Mouse (Mus musculus): ENCODE measurements at regions not wholly inside any gene's neighbourhood (a gene's known extent, or its start where the extent isn't known, plus 50 kb on each side); places are given as distances from the start of the nearest gene placed in this dataset.

GRCm38 (mm10) chrX:11689989-11690405, 362.4 kb downstream of the H2al1j start:
- ChIA-PET POLR2A (interaction anchor here in 1 of 4 experiments (0.6 kb wide), 1 partner anchor 121 kb away, joined by 9 read pairs; no protein-coding TSS in a partner anchor), CTCF (no interaction called here)

- ChIA-PET CTCF (no interaction called here), POLR2A (interaction anchor here in 1 of 4 experiments (0.6 kb wide), 1 partner anchor 121 kb away, joined by 9 read pairs; no protein-coding TSS in a partner anchor)
These were observed 362.8 kb downstream of the H2al1j start for GRCm38 (mm10) chrX:11690446-11690845.

GRCm38 (mm10) chrX:11691019-11691418, 363.4 kb downstream of the H2al1j start:
- POLR2A ChIA-PET, result no interaction called here
- CTCF ChIA-PET, result interaction anchor here in 1 of 4 experiments (0.6 kb wide), 1 partner anchor 8 kb away, joined by 3 read pairs; no protein-coding TSS in a partner anchor

- ChIA-PET POLR2A (no interaction called here), CTCF (interaction anchor here in 3 of 4 experiments (0.6 to 0.7 kb wide), 3 partner anchors 20 to 848 kb away, joined by 4 to 7 read pairs (median 4); no protein-coding TSS in a partner anchor)
These were observed 368.9 kb downstream of the H2al1j start for GRCm38 (mm10) chrX:11696565-11696964.

DNA sequence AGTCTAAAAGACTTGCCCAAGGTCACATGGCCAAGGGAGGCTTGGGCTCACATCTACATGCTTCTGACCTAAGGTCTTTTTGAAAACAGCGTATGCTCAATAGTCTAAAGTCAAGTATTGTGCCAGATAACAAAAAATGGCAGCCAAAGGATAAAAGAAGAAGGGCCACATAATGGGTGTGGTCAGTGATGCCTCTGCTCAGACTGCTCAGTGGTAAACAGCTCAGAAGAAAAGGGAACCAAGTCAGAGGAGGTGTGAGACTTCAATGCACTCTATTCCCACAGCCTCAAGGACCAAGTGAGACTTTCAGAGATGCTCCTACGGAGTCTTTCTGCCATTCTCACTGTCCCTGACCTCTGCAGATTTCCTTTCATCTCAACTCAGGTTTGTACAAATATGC, 373.5 kb downstream of the H2al1j start:
- ChIA-PET POLR2A (no interaction called here), CTCF (no interaction called here)

- POLR2A ChIA-PET, result no interaction called here
- CTCF ChIA-PET, result no interaction called here
These were observed 378.4 kb downstream of the H2al1j start for GRCm38 (mm10) chrX:11705851-11706557.

- CTCF ChIA-PET, result no interaction called here
- POLR2A ChIA-PET, result no interaction called here
These were observed 379.7 kb downstream of the H2al1j start for GRCm38 (mm10) chrX:11707330-11707729.

DNA sequence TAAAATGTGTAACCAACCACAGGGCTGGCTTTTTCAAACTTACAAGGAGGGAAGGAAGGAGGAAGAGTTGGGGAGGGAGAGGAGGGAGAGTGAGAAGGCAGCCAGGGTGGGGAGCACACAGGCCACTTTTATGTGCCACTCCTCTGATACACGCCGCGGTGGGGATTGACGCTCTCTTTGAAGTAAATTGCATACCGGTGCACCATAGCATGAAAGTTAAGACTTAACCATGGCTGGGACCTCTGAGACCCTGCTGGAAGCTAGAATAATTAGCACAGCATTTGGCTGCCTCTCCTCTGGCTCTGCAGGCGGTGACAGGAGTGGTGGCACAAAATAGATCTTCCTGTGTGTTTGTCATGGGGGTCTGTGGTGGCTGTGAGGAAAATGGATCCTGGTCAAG, 380.7 kb downstream of the H2al1j start:
- ChIA-PET CTCF (no interaction called here), POLR2A (no interaction called here)

- ChIA-PET CTCF (no interaction called here), POLR2A (no interaction called here)
These were observed 381.7 kb downstream of the H2al1j start for GRCm38 (mm10) chrX:11709326-11709725.

DNA sequence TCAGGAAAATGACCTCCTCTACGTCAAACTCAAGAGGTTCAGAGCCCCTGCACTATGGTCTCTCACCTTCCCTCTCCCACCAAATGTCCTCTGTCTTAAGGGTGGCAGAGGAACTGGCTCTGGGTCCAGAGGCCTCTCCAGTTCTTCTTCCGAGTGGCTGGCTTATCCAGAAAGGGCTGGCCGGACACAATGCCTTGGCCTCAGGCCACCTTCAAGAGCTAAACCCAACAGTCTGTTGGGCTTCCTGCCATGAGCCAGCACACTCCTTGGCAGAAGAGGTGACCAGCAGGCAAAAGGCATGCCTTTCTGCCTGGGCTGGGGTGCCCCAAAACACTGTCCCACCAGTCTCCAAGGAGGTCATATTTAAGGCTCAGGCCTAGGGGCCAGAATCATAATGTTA, 385.8 kb downstream of the H2al1j start:
- POLR2A ChIA-PET, result interaction anchor here in 1 of 4 experiments (0.7 kb wide), 1 partner anchor 410 kb away, joined by 3 read pairs; no protein-coding TSS in a partner anchor
- CTCF ChIA-PET, result no interaction called here

- ChIA-PET CTCF (interaction anchor here in 1 of 4 experiments (0.6 kb wide), 1 partner anchor 20 kb away, joined by 7 read pairs; no protein-coding TSS in a partner anchor), POLR2A (interaction anchor here in 1 of 4 experiments (1.1 kb wide), 1 partner anchor 10 kb away, joined by 3 read pairs; no protein-coding TSS in a partner anchor)
These were observed 389.2 kb downstream of the H2al1j start for GRCm38 (mm10) chrX:11716773-11717172.

DNA sequence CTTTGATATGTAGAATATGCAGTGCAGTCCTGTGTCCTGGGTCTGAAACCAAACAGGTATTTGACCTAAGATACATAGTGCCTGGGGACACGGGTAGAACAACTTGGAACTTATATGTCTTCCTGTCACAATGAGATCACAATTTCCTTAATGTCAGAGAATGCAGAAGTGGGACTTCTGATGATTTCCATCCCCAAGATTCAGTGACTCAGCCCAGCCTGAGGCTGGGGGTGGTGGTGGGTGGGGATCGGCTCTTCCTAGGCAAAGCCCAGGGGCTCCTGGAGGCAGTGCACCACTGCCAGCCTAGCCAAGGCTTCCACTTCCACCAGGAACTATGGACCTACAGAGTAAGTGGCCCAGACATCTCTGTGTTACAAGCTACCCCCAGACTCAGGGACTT, 391.2 kb downstream of the H2al1j start:
- ChIA-PET POLR2A (interaction anchor here in 1 of 4 experiments (0.7 kb wide), 1 partner anchor 81 kb away, joined by 7 read pairs; no protein-coding TSS in a partner anchor), CTCF (no interaction called here)

- CTCF ChIA-PET, result no interaction called here
- POLR2A ChIA-PET, result no interaction called here
These were observed 392.9 kb downstream of the H2al1j start for GRCm38 (mm10) chrX:11720517-11720916.

DNA sequence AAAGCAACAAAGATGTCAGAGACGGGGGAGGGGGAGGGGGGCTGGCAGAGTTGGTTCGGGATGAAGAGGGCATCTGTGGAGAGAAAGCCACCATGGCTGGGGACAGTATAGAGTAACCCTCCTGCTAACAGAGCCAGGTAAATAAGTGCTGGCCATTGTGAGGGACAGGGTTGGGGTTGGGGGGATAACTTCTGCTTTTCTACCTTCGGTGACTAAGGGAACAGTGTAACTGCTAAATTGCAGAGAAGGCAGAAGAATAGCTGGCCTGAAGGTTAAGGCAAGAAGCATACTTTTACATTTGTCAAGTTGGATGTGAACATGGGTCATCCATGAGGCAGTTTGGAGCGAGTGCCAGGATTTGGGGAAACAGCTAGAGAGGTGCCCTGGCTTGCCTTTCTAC, 395.1 kb downstream of the H2al1j start:
- POLR2A ChIA-PET, result no interaction called here
- CTCF ChIA-PET, result no interaction called here

- ChIA-PET CTCF (no interaction called here), POLR2A (no interaction called here)
These were observed 397.1 kb downstream of the H2al1j start for GRCm38 (mm10) chrX:11724718-11725117.

- ChIA-PET POLR2A (interaction anchor here in 1 of 4 experiments (1.0 kb wide), 1 partner anchor 10 kb away, joined by 3 read pairs; no protein-coding TSS in a partner anchor), CTCF (no interaction called here)
These were observed 399.1 kb downstream of the H2al1j start for GRCm38 (mm10) chrX:11726524-11727231.

DNA sequence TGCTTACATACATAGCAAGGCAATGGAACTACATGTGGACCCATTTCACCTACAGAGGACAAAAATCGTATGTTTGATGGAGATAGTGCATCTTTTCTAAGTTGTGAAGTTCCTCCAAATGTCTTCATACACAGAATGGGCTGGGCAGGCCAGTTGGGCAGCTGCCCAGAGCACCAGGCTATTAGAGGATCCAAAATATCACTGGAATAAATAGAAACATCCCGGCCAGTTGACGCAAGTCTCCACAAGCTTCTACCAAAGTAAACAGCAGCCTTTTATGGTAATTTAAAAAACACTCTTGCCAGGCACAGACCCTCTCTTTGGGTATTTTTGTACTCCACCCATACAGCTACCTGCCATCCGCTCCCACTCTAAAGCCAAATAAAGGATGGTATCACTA, 400.9 kb downstream of the H2al1j start:
- CTCF ChIA-PET, result no interaction called here
- POLR2A ChIA-PET, result no interaction called here

DNA sequence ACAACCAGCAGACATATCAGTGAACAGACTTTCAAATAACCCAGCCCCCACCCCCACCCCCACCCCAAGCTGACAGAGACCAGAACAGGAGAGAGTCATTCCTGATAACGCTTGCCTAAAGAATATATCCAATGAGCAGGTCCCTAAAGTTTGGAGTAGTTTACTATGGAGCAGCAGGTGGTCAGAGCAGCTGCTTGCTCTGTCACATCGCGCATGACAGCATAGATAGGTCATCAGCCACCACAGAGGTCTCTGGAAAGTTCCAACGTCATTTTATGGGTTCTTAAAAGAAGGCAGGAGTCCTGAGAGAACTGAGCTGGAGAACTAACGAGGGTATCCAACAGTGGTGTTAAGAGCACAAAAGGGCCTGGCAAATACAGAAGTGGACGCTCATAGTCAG, 402.4 kb downstream of the H2al1j start:
- POLR2A ChIA-PET, result interaction anchor here in 1 of 4 experiments (0.7 kb wide), 1 partner anchor 272 kb away, joined by 3 read pairs; no protein-coding TSS in a partner anchor

DNA sequence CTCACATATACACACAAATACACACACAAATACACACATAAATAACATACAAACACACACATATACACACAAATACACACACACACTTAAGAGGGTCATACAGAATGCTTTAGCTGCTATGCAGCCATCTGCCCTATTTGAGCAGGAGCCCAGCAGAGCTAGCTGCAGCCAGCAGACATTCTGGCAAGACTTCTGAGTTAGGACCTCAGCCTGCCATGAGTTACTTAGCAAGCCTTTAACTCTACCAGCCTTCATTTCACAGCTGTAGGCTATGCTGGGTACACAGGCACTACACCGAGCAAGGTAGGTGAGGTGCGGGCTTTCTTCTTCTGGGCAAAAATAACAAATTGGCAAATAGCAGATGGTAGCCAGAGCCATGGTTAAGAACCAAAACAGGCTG, 404.7 kb downstream of the H2al1j start:
- CTCF ChIA-PET, result no interaction called here

More for the DNA sequence above, 402.4 kb downstream of the H2al1j start:
- CTCF ChIA-PET, result no interaction called here

GRCm38 (mm10) chrX:11734505-11735435, 407.1 kb downstream of the H2al1j start:
- POLR2A ChIA-PET, result no interaction called here
- CTCF ChIA-PET, result no interaction called here

More for the DNA sequence above, 404.7 kb downstream of the H2al1j start:
- POLR2A ChIA-PET, result no interaction called here

All from embryonic stem cell, embryonic (primary cell).